Mouse (Mus musculus) embryonic facial prominence, embryonic 12.5 days (tissue): Measurements from ENCODE around the gene Des. TPM values are rescaled to one million over a fixed set of nuclear protein-coding genes. Genes with fewer than 3 reads are reported as not detected.

Source experiments
- ATAC-seq: fragments of 200-750 bp; cut with Nextera tagmentation; 2 replicates; pipeline ENCODE4 v1.8.0; 2017; ENCODE audit not compliant: insufficient number of reproducible peaks, insufficient read depth, low FRiP score, low TSS enrichment
- H3K27ac ChIP-seq: fragments of 300-500 bp; sonication (generic); 2 replicates; pipeline ENCODE4 v1.5.1; 2016; ENCODE audit warnings: mild to moderate bottlenecking
- H3K27me3 ChIP-seq: fragments of 300-500 bp; sonication (generic); 2 replicates; pipeline ENCODE4 v1.6.1; 2016; ENCODE audit warnings: mild to moderate bottlenecking, moderate library complexity
- H3K36me3 ChIP-seq: fragments of 300-500 bp; sonication (generic); 2 replicates; pipeline ENCODE4 v1.6.1; 2016; ENCODE audit warnings: mild to moderate bottlenecking
- H3K4me1 ChIP-seq: fragments of 300-500 bp; sonication (generic); 2 replicates; pipeline ENCODE4 v1.6.1; 2016
- H3K4me2 ChIP-seq: fragments of 300-500 bp; sonication (generic); replicated peaks from 2 replicates; pipeline ENCODE4 v1.6.1; 2016; ENCODE audit warnings: mild to moderate bottlenecking, moderate library complexity
- H3K4me3 ChIP-seq: fragments of 300-500 bp; sonication (generic); 2 replicates; pipeline ENCODE4 v1.5.1; 2016; ENCODE audit warnings: mild to moderate bottlenecking
- H3K9ac ChIP-seq: fragments of 300-500 bp; sonication (generic); 2 replicates; pipeline ENCODE4 v1.6.1; 2016; ENCODE audit warnings: mild to moderate bottlenecking, moderate library complexity
- H3K9me3 ChIP-seq: fragments of 300-500 bp; sonication (generic); 2 replicates; pipeline ENCODE4 v1.6.1; 2016; ENCODE audit warnings: mild to moderate bottlenecking, moderate library complexity
- WGBS: fragments of 180-500 bp; shearing (Covaris S2); methylation state at CpG from one replicate; pipeline ENCODE4 v1.1.7; 2016; 5-methylcytosine and 5-hydroxymethylcytosine counted together
- polyA plus RNA-seq: library from polyadenylated mRNA; unstranded; fragments of >200 nt; fragmentation: Nextera tagmentation; extraction: Ambion mirVana; gene quantifications from 2 replicates; pipeline ENCODE4 v1.2.1, GENCODE M21; 2016

Des gene
- polyA plus RNA-seq, 1 experiment from 2014 or later: 20.1 TPM

DNA sequence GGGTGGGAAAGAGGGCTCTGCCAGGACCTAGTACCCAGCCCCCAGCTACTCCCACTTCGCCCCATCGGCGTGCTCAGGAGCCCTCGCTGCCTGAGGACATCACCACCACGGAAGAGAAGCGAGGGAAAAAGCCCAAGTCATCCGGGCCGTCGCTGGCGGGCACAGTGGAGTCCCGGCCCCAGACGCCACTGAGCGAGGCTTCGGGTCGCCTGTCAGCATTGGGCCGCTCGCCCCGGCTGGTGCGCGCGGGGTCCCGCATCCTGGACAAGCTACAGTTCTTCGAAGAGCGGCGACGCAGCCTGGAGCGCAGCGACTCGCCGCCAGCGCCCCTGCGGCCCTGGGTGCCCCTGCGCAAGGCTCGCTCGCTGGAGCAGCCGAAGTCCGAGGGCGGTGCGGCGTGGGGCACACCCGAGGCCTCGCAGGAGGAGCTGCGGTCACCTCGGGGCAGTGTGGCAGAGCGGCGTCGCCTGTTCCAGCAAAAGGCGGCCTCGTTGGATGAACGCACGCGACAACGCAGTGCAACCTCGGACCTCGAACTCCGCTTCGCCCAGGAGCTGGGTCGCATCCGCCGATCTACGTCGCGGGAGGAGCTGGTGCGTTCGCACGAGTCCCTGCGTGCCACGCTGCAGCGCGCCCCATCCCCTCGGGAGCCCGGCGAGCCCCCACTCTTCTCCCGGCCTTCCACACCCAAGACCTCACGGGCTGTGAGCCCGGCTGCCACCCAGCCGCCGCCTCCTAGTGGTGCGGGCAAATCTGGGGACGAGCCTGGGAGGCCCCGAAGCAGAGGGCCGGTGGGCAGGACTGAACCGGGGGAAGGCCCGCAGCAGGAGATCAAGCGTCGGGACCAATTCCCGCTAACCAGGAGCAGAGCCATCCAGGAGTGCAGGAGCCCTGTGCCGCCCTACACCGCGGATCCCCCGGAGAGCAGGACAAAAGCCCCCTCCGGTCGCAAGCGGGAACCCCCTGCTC, 28.1 kb downstream of the Des start:
- Histone ChIP-seq H3K4me1 (peaks cover 45% of the 10 kb centered on the region), H3K9ac (peak overlapping the region; percentile 52), H3K9me3 (no peaks in the 10 kb centered on the region), H3K4me3 (peak overlapping the region; percentile 34), H3K36me3 (0 out of 2 replicates have a peak, but pooled peaks cover 10% of the 10 kb centered on the region), H3K27ac (no peak overlapping the region), H3K27me3 (peaks cover 47% of the 10 kb centered on the region), H3K4me2 (peak overlapping the region; percentile 53)
- WGBS: 7% methylated on average over 94 of the region's 94 CpGs
- ATAC-seq: peak; percentile 30; the same call in 1 of the 2 replicates

DNA sequence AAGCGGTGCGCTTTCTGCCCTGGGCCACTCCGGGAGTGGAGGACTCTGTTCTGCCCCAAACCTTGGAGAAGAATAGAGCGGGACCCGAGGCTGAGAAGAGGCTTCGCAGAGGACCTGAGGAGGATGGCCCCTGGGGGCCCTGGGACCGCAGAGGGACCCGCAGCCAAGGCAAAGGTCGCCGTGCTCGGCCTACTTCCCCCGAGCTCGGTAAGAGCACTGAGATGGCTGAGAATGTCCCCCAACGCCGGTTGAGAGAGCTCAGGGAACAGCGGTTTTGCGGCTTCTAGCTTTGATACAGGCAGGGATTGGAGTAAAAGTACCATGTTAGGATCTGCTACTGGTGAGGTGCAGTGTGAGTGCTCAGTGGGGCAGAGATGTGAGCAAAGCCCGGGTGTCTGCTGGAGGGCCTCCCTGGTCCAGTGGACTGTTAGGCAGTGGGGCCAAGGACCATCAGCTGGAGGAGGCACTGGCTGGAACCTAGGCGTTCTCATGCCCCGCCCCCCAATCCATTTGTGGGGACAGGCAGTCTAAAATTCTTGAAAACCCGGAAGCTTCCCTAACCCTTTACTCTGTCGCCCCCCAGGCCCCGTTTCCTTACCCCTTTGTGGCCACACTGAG, 28.9 kb downstream of the Des start:
- 0 out of 2 replicates have a peak, but pooled peaks cover 10% of the 10 kb centered on the region for H3K36me3 ChIP-seq
- 26% methylated on average over 23 of the region's 23 CpGs for WGBS
- peak overlapping the region; percentile 34 for H3K4me3 ChIP-seq
- no peak overlapping the region for H3K27ac ChIP-seq
- ATAC-seq: no peak
- H3K4me2 ChIP-seq: peak overlapping the region; percentile 53
- H3K27me3 ChIP-seq: peaks cover 47% of the 10 kb centered on the region
- peaks cover 45% of the 10 kb centered on the region for H3K4me1 ChIP-seq
- peak overlapping the region; percentile 52 for H3K9ac ChIP-seq
- no peaks in the 10 kb centered on the region for H3K9me3 ChIP-seq

DNA sequence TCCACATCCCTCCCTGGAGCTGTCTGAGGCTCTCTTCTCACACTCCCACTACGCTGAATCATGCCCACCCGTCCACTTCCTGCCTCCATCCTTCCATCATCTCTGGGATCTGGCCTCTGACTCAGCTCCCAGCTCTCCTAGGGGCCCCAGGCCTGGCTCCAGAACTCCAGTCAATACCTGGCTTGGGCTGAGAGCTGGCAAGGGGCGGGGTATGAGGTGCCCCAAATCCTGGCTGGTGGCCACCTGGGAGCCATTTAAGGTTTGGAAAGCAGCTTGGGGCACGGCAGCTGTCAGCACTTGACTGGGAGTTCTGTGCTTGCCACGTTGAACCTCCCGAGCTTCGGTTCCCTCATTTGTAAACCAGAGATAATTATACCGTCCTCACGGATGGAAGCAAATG, 33.0 kb downstream of the Des start:
- H3K9me3 ChIP-seq: no peaks in the 10 kb centered on the region
- no peak overlapping the region for H3K4me3 ChIP-seq
- H3K27ac ChIP-seq: 0 out of 2 replicates have a peak overlapping the region, but pooled peaks have one; percentile 23
- WGBS: 61% methylated on average over 9 of the region's 9 CpGs
- H3K36me3 ChIP-seq: 0 out of 2 replicates have a peak, but pooled peaks cover 14% of the 10 kb centered on the region
- ATAC-seq: no peak
- peaks cover 15% of the 10 kb centered on the region for H3K4me1 ChIP-seq
- peaks cover 21% of the 10 kb centered on the region for H3K27me3 ChIP-seq
- no peak overlapping the region for H3K4me2 ChIP-seq
- no peak overlapping the region; the same call in 1 of the 2 replicates for H3K9ac ChIP-seq

DNA sequence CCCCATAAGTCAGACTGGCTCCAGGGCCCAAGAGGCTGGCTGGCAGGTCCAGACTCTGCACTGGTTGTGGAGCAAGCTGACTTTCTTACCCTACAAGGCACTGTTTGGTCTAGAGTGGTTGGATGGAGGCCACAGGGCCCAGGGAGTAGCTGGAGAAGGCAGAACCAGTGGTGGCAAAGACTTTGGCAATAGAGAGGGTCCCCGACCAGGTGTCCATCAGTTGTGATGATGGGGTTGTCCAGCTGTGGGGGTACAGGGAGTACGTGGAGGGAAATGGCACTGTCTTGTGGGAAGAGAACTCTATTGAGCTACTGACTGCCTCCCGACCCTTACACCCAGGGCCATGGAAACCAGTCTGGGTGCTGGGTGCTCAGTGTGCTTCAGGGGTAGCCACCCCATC, 33.7 kb downstream of the Des start:
- Histone ChIP-seq H3K9ac (peak overlapping the region; percentile 16; the same call in 1 of the 2 replicates), H3K27me3 (peaks cover 14% of the 10 kb centered on the region), H3K9me3 (no peaks in the 10 kb centered on the region), H3K4me2 (no peak overlapping the region), H3K4me3 (no peak overlapping the region), H3K27ac (no peak overlapping the region), H3K36me3 (0 out of 2 replicates have a peak, but pooled peaks cover 14% of the 10 kb centered on the region), H3K4me1 (peaks cover 14% of the 10 kb centered on the region)
- 93% methylated on average over 3 of the region's 3 CpGs for WGBS
- no peak for ATAC-seq

DNA sequence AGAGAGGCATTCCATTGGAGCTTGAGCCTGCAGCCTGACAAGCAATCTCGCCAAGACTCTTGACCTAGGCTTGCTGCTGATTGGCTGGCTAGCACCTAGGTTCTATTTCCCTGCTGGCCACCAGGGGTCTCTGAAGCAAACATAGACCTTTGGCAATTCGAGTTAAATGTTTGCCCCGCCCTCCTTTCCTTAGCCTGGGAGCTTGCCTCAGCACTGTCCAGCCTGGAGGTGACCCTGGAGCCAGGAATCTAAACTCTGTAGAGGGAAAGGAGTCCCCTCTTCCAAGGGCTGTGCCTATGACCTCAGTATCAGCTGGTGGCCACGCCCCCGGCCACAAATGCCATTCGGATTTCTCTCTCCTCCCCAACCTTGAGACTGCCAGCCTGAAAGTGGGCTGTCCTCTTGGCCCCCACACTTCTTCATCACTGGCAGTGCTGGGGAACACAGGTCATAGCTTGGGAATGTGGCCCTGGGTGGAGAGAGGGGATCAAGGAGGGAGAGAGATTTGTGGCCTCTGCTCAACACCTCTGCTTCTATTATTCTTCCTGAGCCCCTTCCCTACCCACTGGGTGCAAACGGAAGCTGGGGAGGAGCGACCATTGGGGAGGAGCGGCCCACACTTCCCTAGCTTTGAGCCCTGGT, 38.8 kb downstream of the Des start:
- H3K4me3 ChIP-seq: no peak overlapping the region
- no peaks in the 10 kb centered on the region for H3K27me3 ChIP-seq
- peaks cover 35% of the 10 kb centered on the region for H3K36me3 ChIP-seq
- no peaks in the 10 kb centered on the region for H3K9me3 ChIP-seq
- H3K4me1 ChIP-seq: peaks cover 26% of the 10 kb centered on the region
- peak overlapping the region; percentile 67 for H3K27ac ChIP-seq
- H3K9ac ChIP-seq: no peak overlapping the region
- no peak overlapping the region for H3K4me2 ChIP-seq
- WGBS: 11% methylated on average over 9 of the region's 9 CpGs
- ATAC-seq: no peak; the same call in 1 of the 2 replicates

DNA sequence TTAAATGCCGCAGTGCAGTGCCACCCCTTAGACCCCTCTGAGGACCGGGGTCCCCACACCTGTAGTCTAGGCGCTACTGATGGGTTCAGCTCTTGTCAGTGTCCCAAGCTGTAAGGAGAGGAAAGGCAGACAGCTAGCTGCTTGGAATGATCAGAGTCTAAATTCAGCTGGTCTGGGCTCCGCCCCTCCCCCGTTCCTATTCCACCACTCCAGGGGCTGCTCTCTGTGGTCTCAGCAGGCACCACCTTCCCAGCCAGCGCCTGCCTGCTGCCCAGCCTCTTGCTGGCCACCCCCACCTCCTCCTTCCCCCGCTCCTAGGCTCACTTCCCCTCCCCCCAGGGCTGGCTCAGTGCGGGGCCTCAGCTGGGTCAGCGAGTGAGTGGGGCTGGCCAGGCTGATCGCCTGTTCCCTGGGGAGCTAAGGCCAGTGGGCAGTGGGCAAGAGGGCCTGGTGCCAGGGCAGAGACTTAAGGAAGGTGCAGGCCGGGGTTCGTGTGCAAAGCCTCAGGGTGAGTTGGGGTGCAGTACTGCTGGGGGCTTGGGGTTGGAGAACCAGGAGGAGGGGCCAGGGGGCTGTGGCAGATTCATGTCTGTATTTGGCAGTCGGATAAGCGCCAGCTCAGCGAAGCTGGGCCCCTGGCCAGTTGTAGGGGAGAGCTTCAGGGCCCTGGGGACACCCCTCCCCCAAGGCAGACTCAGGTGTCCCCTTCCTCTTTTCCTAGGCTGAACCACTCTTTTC, 39.8 kb downstream of the Des start:
- H3K27ac ChIP-seq: peak overlapping the region; percentile 67
- peak overlapping the region; percentile 20 for H3K4me3 ChIP-seq
- H3K4me2 ChIP-seq: peak overlapping the region; percentile 48
- 5% methylated on average over 15 of the region's 15 CpGs for WGBS
- H3K9ac ChIP-seq: peak overlapping the region; percentile 49
- H3K27me3 ChIP-seq: no peaks in the 10 kb centered on the region
- H3K9me3 ChIP-seq: no peaks in the 10 kb centered on the region
- ATAC-seq: peak; percentile 74
- H3K36me3 ChIP-seq: peaks cover 44% of the 10 kb centered on the region
- H3K4me1 ChIP-seq: peaks cover 26% of the 10 kb centered on the region

DNA sequence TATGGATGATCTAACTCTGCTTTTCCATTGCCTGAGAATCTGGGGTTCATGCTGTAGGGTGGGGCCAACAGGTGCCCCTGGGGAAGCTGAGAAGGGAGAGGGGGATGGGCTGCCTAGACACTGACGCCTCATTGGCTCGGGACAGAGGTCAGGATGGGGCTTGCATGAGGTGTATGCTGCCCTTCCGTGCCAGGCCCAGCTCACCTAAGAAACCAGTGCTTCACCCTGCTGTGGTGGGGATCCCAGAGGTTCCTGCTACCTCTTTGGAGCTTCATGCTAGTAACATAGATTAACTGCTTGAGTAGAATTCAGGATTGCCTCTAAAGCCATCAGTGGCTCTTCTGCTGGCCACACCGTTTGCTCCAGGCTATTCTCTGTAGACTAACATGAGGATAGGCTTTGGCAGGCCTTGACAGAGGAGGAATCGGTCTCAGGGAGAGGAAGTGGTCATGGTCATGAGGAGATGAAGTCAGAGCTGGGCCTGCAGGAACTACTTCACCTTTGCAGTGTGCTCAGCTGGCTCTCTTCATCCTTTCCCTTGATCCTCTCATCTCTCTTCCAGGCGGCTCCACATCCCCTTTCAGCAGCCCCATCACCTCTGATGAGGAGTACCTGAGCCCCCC, 40.5 kb downstream of the Des start:
- H3K9me3 ChIP-seq: no peaks in the 10 kb centered on the region
- H3K4me2 ChIP-seq: peak overlapping the region; percentile 48
- 36% methylated on average over 6 of the region's 6 CpGs for WGBS
- peak overlapping the region; percentile 67; the same call in 1 of the 2 replicates for H3K27ac ChIP-seq
- H3K36me3 ChIP-seq: peaks cover 51% of the 10 kb centered on the region
- ATAC-seq: no peak
- H3K4me1 ChIP-seq: peaks cover 26% of the 10 kb centered on the region
- peak overlapping the region; percentile 20; the same call in 1 of the 2 replicates for H3K4me3 ChIP-seq
- no peak overlapping the region; the same call in 1 of the 2 replicates for H3K9ac ChIP-seq
- H3K27me3 ChIP-seq: no peaks in the 10 kb centered on the region

DNA sequence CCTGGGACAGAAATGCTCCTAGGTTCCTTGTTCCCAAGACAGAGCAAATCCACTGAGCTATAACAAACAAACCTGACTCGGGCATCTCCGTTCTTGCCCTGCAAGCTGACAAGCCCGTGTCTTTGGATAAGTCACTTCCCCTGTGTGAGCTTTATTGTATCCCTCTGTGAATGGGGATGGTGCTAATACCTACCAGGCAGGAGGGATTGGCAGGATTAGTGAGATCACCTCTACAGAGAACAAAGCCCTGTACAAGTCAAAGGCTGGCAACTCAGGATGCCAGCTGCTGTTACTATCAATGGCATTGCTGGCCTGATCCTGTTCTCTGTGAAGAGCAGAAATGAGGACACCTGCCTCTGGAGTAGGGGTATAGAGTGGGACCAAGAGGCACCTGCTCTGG, 45.4 kb downstream of the Des start:
- peaks cover 2% of the 10 kb centered on the region for H3K4me1 ChIP-seq
- H3K9me3 ChIP-seq: no peaks in the 10 kb centered on the region
- H3K4me2 ChIP-seq: no peak overlapping the region
- whole genome bisulfite sequencing: 78% methylated on average over 3 of the region's 3 CpGs
- peaks cover 65% of the 10 kb centered on the region for H3K36me3 ChIP-seq
- H3K27ac ChIP-seq: no peak overlapping the region
- no peak overlapping the region for H3K4me3 ChIP-seq
- no peak overlapping the region for H3K9ac ChIP-seq
- H3K27me3 ChIP-seq: no peaks in the 10 kb centered on the region
- ATAC-seq: no peak

DNA sequence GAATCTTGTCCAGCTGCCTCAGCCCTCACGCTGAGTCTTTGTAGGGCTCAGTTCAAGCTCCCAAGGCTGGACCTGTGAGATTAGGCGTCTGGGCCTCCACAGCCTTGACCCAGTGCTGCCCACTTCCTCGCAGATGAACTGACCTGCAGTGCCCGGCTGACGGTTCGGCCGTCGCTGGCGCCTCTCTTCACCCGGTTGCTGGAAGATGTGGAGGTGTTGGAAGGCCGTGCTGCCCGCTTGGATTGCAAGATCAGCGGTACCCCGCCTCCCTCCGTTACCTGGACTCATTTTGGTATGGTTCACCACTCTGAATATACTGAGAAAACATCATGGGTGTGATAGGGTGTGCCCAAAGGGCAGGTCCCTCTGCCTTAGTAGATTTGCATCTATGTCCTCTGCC, 46.0 kb downstream of the Des start:
- Histone ChIP-seq H3K4me1 (no peaks in the 10 kb centered on the region), H3K27me3 (no peaks in the 10 kb centered on the region), H3K36me3 (peaks cover 61% of the 10 kb centered on the region), H3K9ac (no peak overlapping the region), H3K4me3 (no peak overlapping the region), H3K4me2 (no peak overlapping the region), H3K9me3 (no peaks in the 10 kb centered on the region), H3K27ac (no peak overlapping the region)
- ATAC-seq: no peak
- WGBS: 94% methylated on average over 15 of the region's 15 CpGs

DNA sequence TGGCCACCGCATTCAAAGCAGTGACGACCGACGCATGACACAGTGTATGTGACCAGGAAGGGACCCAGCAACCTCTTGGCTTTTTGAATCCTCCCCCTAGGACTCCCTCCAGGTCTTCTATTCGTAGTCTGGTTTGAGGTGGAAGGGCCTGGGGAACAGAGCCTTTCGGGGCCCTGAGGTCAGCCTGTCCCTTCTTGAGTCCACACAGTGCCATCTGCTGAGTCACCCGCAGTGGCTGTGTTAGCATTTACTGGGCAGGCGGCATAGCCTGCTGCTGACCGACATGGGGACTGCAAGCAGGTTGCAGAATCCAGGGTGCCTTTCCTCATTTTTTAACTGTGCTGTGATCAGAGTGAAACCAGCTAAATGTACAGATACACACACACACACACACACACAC, 46.9 kb downstream of the Des start:
- no peak overlapping the region for H3K4me2 ChIP-seq
- H3K27ac ChIP-seq: no peak overlapping the region
- no peak overlapping the region for H3K4me3 ChIP-seq
- no peaks in the 10 kb centered on the region for H3K9me3 ChIP-seq
- no peaks in the 10 kb centered on the region for H3K27me3 ChIP-seq
- no peak overlapping the region for H3K9ac ChIP-seq
- no peak for ATAC-seq
- no peaks in the 10 kb centered on the region for H3K4me1 ChIP-seq
- H3K36me3 ChIP-seq: peaks cover 54% of the 10 kb centered on the region
- 95% methylated on average over 9 of the region's 9 CpGs for WGBS
